Mouse (Mus musculus): Measurements from ENCODE around the gene Cwc27.

Gene Cwc27

DNA sequence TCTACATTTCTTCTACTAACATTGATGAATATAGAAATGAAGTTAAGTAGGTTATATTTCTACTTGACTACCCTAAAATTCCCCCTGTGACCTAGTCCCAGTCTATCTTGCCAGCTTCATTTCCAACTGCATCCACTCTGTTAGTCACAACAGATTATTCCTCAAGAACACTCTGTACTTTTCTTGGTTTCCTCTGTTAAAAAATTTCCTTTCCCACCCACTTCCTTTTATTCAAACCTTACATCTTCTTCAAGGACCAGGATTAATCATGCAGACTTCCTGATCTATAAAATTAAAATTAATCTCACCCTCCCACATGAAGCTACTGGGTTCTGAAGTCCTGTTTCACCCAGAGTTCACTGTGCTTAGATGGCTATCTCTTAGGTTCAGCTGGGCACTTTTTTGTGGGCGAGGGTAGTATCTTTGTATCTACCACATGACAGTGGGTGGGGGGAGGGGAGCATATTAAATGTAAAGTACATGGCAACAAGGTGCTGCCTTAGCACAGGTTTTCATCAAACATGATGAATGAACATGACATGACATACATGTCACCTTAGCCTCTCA is 37.8 kb downstream of the Cwc27 start:
- DNase-seq (ENCODE audit: low spot score in 2 of 2), result no peak

- no peak for DNase-seq (ENCODE audit: low spot score in 2 of 2)
These were observed 53.7 kb downstream of the Cwc27 start for GRCm38 (mm10) chr13:104763193-104763592.

GRCm38 (mm10) chr13:104762401-104762800 is 54.5 kb downstream of the Cwc27 start:
- DNase-seq (ENCODE audit: low spot score in 2 of 2), result no peak

GRCm38 (mm10) chr13:104759381-104759780 is 57.6 kb downstream of the Cwc27 start:
- DNase-seq (ENCODE audit: low spot score in 2 of 2), result no peak

DNA sequence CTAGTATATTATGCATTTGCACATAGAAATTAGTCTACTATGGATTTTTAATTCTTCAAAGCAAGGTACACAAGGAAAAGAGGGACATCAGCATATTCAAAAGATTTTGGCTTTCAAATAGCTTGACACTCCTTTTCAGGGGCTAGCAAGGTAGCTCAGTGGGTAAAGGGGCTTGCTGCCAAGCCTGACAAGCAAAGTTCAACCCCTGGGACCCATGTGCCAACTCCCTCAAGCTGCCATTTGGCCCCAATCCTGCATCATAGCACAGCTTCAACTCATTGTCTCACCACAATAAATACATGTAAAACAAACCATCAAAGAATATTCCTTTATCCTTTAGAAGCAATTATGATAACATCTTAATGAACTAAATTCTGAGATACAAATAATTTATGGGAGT is 69.9 kb downstream of the Cwc27 start:
- no peak for DNase-seq (ENCODE audit: low spot score in 2 of 2)

DNA sequence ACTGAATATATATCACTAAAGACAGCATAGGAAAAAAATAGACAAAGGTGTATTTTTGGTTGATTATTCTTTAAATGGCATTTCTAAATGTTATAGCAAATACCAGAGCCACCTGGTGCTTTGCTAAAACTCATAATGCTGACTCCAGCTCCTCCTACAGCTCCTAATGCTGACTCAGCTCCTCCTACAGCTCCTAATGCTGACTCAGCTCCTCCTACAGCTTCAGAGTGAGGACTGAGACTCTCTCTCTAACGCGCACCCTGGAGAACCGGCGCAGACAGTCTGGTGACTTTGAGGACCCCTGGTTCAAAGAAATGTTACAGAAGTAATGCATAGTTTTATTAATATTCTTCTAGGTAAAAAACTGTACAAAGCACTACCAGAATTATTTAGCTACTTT is 74.1 kb downstream of the Cwc27 start:
- DNase-seq (ENCODE audit: low spot score in 2 of 2), result no peak

- no peak for DNase-seq (ENCODE audit: low spot score in 2 of 2)
These were observed 87.5 kb downstream of the Cwc27 start for GRCm38 (mm10) chr13:104729261-104730046.

DNA sequence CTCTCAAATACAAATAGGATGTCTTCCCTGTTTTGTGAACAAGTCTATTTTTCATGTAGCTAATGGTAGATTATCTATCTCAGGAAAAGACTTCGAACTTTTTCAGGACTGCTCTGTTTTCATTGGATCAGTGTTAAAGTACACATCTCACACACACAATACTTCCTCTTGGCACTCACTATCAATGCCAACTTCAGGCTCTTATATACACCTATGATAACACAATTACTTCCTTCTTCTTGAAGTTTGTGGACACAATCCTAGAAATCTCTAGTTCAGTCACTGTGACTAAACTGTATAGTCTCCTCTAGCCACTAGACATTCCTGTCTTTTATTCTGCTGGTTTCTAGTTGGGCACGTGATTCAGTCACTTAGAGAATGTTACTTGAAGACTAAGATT is 89.3 kb downstream of the Cwc27 start:
- DNase-seq (ENCODE audit: low spot score in 2 of 2), result no peak

GRCm38 (mm10) chr13:104720133-104720532 is 96.8 kb downstream of the Cwc27 start:
- DNase-seq (ENCODE audit: low spot score in 2 of 2), result no peak

DNA sequence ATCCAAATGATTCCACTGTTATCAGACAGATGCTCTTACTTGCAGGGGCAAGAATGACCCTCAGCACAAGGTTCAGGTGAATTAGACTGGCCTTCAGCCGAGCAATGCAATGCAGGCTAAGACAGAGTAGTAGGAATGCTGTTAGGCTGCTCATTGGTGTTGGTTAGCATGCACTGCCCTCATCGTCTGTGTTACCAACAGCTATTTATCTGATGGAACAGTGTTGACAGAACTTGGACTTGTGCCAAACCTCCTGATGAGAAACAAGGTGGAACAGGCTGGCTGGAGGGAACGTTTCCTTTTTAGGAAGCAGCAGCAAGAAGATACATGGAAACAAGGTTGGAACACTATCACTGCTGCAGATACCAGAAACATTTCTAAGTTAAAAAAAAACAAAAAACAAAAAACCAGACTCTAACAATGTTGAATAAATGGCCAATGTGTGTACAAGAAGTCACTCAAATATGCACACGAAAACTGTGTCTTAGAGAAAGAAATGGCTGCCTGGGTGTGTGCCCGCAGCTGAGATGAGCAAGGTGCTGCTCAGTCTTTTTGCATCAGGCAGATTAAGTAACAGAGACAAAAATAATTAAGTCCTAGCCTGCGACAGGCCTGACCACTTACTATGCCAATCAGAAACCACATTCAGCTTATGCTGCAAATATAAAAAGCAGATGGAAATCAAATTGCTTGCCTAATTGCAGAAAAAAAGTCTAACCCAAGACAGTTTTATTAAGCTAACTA is 122.2 kb downstream of the Cwc27 start:
- peak in 1 of 2 experiments; percentile 30 for DNase-seq (ENCODE audit: low spot score in 2 of 2)

- DNase-seq (ENCODE audit: low spot score in 2 of 2), result no peak
These were observed 124.2 kb downstream of the Cwc27 start for GRCm38 (mm10) chr13:104692710-104693109.

GRCm38 (mm10) chr13:104685537-104685936 is 131.4 kb downstream of the Cwc27 start:
- DNase-seq (ENCODE audit: low spot score in 2 of 2), result no peak

DNA sequence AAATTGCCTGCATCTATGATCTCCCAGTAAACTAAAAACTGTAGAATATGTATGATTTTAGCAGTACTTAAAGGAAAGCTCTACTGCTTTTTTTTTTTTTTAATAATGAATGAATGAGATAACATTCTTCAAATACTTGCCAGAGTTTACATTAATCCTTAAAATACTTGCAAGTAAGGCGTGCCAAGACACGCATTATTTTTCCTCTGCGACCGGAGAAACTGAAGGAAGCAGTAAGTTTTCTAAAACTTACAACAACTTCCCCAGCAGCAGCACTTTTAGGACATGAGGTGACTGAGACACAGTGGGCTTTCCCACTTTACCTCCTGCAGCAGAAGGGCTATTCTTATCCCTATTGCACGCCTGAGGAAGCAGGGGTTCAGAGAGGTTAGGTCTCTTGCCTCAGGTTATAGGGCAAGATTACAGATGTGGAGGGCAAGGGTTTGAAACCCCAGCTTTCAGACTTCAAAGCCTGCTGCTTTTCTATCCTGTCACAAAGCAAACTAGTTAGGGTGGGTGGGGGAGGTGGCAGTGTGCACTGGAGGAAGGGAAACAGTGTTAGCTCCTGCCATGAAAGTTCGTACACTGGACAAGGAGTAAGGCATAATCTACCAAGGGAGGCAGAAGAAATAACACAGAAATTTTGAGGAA is 132.5 kb downstream of the Cwc27 start:
- DNase-seq (ENCODE audit: low spot score in 2 of 2), result no peak

GRCm38 (mm10) chr13:104681212-104681611 is 135.7 kb downstream of the Cwc27 start:
- DNase-seq (ENCODE audit: low spot score in 2 of 2), result no peak

DNA sequence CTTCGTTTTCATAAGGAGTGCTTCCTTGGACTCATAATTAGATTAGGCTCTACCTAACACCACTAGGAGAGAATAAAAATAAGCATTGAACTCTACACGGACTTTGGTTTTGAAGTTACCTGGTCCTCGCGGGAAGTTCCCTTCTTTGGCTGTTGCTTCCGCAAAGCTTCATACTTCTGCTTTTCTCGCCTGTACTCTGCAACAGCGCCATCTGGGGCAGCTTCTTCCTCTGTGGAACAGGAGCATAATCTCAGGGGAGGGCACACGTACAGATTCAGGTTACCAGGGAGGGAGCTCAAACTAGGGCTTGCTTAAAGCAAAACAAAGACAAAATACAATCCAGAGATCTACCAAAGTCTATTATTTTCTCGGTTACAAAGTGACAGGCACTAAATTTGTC is 155.8 kb downstream of the Cwc27 start:
- DNase-seq (ENCODE audit: low spot score in 2 of 2), result no peak

- no peak for DNase-seq (ENCODE audit: low spot score in 2 of 2)
These were observed 156.8 kb downstream of the Cwc27 start for GRCm38 (mm10) chr13:104660042-104660680.

GRCm38 (mm10) chr13:104656666-104657272 is 160.2 kb downstream of the Cwc27 start:
- DNase-seq (ENCODE audit: low spot score in 2 of 2), result no peak

- DNase-seq (ENCODE audit: low spot score in 2 of 2), result no peak
These were observed 161.8 kb downstream of the Cwc27 start for GRCm38 (mm10) chr13:104655137-104655536.

- DNase-seq (ENCODE audit: low spot score in 2 of 2), result no peak
These were observed 165.2 kb downstream of the Cwc27 start for GRCm38 (mm10) chr13:104651763-104652162.

- DNase-seq (ENCODE audit: low spot score in 2 of 2), result no peak
These were observed 166.3 kb downstream of the Cwc27 start for GRCm38 (mm10) chr13:104650654-104651053.

- DNase-seq (ENCODE audit: low spot score in 2 of 2), result no peak
These were observed 166.8 kb downstream of the Cwc27 start for GRCm38 (mm10) chr13:104650145-104650544.
